ENCODE assay signal across 9 mouse cellular contexts in the genomic region with DNA sequence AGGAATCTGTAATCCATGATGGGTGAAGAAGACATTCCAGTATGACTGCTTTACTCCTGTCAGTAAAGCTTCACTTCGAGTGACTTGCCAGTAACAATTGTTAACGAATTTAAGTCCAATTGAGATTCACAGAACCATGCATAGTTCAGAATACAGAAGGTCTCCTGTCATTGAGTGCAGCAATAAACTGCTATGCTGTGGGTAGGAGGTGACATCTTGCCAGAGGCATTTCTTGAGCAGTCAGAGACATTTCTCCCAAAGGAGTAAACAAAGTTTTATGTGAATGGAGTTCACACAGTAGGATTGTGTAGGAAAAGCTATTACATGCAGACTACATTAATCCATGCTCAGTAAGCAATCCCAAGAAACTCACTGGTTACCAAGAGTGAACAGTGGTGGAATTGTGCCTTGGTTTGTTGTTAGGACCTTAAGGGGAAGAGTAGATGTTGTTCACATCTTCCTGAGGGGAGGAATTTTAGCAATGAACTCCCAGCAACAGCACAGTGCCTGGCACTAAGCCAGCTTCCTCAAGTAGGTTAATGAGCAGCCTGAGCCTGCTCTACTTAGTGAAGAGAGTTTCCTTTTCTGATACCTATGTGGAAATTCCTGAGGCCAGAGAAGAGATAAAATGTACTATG.
DNase-seq lines count a peak whose midpoint lies in the region; ATAC-seq lines count a peak whose summit lies in the region.
"Had no signal": no experiment of that assay in that cellular context is flagged by ENCODE, and none has a peak within 500 bp of the region (broad histone marks: within the 10 kb centered on the region; RNA-seq: fewer than 3 reads in every experiment).

No protein-coding gene starts in this region.

- H3K4me3 ChIP-seq in heart, embryonic 13.5 days = no peak overlapping the region
- no peak overlapping the region for H3K4me3 ChIP-seq in liver, embryonic 12.5 days
- no peak overlapping the region for H3K4me3 ChIP-seq in midbrain, embryonic 11.5 days (ENCODE audit: low read depth, low read length)

- DNase-seq in heart, adult 8-10 months (ENCODE audit: low spot score) = no peak
- peak; percentile 42 for DNase-seq in right cerebral cortex, adult 18-20 months
- no peak for DNase-seq in right cerebral cortex, postnatal 25 days
- DNase-seq in kidney, postnatal 14 days = peak; percentile 24
- DNase-seq in gastrocnemius, adult 18-20 months (ENCODE audit: low spot score) = no peak
- DNase-seq in midbrain, embryonic 11.5 days (ENCODE audit: low spot score, missing footprints) = no peak

- H3K9me3 ChIP-seq in heart, embryonic 13.5 days = no peaks in the 10 kb centered on the region
- no peaks in the 10 kb centered on the region; the same call in 1 of the 2 replicates for H3K9me3 ChIP-seq in liver, embryonic 12.5 days (replicated peaks)
- H3K9me3 ChIP-seq in midbrain, embryonic 11.5 days (ENCODE audit: control insufficient read depth, low read length) = no peaks in the 10 kb centered on the region

- no peak overlapping the region for H3K9ac ChIP-seq in heart, embryonic 13.5 days
- H3K9ac ChIP-seq in liver, embryonic 12.5 days = no peak overlapping the region
- H3K9ac ChIP-seq in midbrain, embryonic 11.5 days (ENCODE audit: low read length) = no peak overlapping the region
- H3K9ac ChIP-seq: liver, embryonic 14.5 days had no signal

- H3K27me3 ChIP-seq in heart, embryonic 13.5 days (replicated peaks) = no peaks in the 10 kb centered on the region
- H3K27me3 ChIP-seq in liver, embryonic 12.5 days (replicated peaks) = no peaks in the 10 kb centered on the region
- H3K27me3 ChIP-seq in midbrain, embryonic 11.5 days (ENCODE audit: control insufficient read depth, insufficient read depth, low read length) = no peaks in the 10 kb centered on the region

- 0 out of 2 replicates have a peak, but pooled peaks have one; percentile 59 for ATAC-seq in heart, embryonic 13.5 days (ENCODE audit: extremely low read depth, insufficient number of reproducible peaks, low FRiP score, low TSS enrichment)
- no peak for ATAC-seq in liver, embryonic 12.5 days
- no peak for ATAC-seq in midbrain, embryonic 11.5 days (ENCODE audit: low FRiP score)

- no peaks in the 10 kb centered on the region for H3K36me3 ChIP-seq in heart, embryonic 13.5 days
- no peaks in the 10 kb centered on the region for H3K36me3 ChIP-seq in liver, embryonic 12.5 days
- no peaks in the 10 kb centered on the region for H3K36me3 ChIP-seq in midbrain, embryonic 11.5 days (ENCODE audit: control insufficient read depth, insufficient read depth, low read length)

- no peak overlapping the region for H3K4me2 ChIP-seq in heart, embryonic 13.5 days
- no peak overlapping the region for H3K4me2 ChIP-seq in liver, embryonic 12.5 days
- no peak overlapping the region for H3K4me2 ChIP-seq in midbrain, embryonic 11.5 days

- H3K27ac ChIP-seq in heart, embryonic 13.5 days (replicated peaks) = peak overlapping the region; percentile 71
- no peak overlapping the region for H3K27ac ChIP-seq in liver, embryonic 12.5 days
- H3K27ac ChIP-seq in midbrain, embryonic 11.5 days (ENCODE audit: low read depth, low read length) = no peak overlapping the region
- H3K27ac ChIP-seq: liver, embryonic 14.5 days had no signal

- H3K4me1 ChIP-seq in heart, embryonic 13.5 days = peaks cover 34% of the 10 kb centered on the region
- H3K4me1 ChIP-seq in liver, embryonic 12.5 days = no peaks in the 10 kb centered on the region
- no peaks in the 10 kb centered on the region for H3K4me1 ChIP-seq in midbrain, embryonic 11.5 days (ENCODE audit: control insufficient read depth, insufficient read depth, low read length)

- WGBS in heart, embryonic 13.5 days = 70% methylated on average over 2 of the region's 2 CpGs
- WGBS in liver, embryonic 12.5 days (ENCODE audit: insufficient replicate concordance) = 52% methylated on average over 2 of the region's 2 CpGs
- 75% methylated on average over 2 of the region's 2 CpGs for WGBS in midbrain, embryonic 11.5 days

Comparison
In these comparisons a context has a peak if more than half of its experiments do, and no peak if none do; other contexts are left out.
1. DNase-seq: peak in right cerebral cortex, adult 18-20 months (single experiment) and kidney, postnatal 14 days (single experiment); none in heart, adult 8-10 months (single experiment), right cerebral cortex, postnatal 25 days (single experiment), gastrocnemius, adult 18-20 months (single experiment) and midbrain, embryonic 11.5 days (single experiment).